Mouse (Mus musculus) cerebellum, postnatal 14 days (tissue): ENCODE measurements around the gene Gm37240.

Experiments
- DNase-seq, 2 experiments: peaks; one replicate each; pipeline ENCODE4 v3.0.0; 2021; ENCODE audit warnings: mixed read lengths in 2 of 2

Gene Gm37240

DNA sequence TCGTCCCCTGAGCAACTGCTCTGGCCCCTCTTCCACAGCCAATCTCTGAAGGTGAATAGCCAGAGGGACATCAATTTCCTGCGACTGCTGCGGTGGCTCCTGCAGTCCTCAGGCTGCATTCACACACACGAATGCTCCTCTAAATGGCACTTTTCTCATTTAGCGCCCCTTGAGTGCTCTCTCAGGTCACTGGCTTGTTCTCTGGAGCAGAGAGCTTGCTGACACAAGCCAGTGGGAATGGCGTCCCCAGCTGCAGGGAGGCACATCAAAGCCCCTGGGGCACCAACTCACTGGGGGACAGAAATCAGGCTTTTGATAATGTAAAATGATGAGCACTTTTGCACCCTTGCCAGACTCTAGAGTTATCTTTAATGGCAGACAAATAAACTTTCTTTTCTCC is 654.5 kb downstream of the Gm37240 start:
- DNase-seq = no peak

DNA sequence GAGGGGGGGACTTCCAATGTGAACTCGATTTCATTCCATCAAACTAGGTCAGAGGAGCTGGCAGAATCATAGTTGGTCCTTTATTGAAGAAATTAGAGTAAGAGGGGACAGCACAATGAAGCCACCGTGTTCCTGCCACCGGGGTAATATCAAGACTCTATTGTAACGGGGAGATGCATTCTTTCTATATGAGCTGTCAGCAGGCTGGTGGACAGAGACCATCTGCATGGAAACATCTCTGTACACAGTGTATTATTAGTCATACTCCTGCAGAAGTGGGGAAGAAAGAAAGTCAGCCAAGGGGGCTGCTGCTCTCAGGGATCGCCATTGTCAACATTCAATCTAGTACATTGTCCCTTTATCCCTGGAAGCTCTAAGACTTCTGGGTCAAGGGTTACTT is 665.3 kb downstream of the Gm37240 start:
- no peak for DNase-seq

DNA sequence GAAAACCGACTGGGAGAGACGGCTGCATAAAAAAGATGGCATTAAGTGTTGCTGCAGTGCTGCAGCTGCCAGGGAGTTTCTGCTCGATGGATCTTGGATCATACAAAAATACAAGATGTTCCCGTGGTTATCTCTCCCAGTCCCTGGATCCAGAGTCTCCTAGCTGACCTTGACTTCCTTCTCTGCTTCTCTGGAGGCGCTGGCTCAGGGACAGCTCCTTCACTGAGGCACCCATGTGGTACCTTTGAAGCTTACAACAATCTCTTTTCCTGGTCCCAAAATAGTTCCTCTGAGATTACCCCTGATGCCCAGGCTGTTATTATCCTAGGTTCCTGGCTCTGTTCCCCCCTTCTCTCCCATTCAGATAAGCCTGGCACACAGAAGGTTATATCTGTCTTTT is 672.4 kb downstream of the Gm37240 start:
- peak; percentile 18 to 24 for DNase-seq

DNA sequence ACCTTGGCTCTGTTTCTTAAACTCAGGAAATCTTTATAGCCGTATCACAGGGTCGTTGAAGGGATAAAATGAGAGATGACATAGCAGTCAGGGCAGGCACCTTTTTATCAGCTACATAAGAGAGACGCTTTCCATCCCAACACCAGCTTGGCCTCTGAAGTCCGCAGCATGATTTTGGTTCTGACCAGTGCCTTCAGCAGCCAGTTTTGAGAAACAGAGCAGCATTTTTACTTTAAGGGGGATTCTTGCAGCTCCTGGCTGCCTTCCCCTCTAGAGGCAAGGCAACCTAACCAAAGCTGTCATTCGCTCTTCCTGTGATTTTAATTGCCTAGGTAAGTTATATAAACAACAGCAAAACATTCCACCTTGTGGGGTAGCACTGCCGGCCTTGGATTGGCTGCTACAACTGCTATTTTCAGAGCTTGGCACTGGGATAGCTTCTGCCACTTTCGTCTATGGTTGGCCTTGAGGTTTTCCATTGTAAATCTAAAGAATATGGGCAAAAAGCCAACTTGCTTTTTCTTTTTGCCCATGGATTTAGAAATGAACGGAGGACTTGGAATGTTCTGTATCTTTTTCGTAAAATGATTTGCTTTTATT is 674.5 kb downstream of the Gm37240 start:
- DNase-seq = no peak

DNA sequence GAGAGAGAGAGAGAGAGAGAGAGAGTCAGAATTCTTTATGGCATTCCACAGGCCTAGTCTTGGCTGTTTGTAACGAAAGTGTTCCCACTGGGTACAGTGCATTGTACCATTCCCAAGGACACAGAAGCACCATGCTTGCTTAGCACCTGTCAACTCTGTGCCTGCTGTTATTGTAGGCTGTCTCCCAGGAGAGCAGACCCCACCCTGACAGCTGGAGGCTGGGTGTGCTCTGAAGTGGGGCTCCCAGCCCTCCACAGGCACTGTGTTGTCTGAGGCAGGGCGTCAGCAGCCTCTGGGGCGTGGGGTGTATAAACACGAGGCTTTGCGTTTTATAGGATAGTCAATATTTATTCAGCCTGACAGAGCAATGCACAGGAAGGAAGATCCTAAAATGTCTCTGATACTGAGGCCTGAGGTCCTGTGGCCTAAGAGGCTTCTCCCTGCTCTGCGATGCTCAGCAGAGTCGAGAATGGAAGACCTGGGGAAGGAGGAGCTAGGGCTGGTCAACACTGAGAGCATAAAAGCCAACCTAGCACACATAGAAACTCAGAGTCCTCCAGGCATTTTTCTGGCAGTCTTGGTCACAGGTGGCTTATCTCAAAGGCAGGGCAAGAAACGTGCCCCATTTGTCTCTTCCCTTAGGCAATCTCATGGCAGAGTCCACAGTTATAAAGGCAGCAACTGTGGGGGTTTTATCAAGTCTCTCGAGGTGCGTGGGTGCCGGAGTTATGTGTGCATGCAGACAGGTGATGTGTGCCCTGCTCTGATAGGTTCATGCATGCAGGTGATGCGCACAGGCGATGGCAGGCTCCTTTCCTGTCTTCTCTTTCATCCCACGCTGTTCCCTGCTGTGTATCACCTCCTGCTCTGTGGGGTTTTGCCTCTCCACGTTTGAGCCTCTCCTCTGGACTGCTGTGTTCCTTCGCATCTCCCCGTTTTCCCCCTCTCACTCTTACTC is 677.2 kb downstream of the Gm37240 start:
- DNase-seq = no peak

DNA sequence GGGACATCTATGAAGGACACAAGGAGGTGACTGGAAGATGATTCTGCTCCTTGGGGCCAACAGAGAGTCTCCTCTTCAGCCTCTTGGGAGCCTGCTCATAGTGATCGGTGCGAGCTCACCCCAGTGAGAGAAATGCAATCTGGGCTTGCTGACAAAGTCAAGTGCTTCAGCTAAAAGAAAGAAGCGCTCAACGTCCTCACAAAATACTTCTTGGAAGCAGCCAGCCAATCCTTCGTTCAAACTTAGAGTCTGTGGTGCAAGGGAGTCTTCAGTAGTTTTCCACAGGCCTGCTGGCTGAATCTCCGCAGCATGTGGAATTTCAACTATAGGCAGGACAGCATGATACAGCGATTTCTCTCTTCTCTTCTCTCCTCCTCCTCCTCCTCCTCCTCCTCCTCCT is 680.8 kb downstream of the Gm37240 start:
- no peak for DNase-seq

DNA sequence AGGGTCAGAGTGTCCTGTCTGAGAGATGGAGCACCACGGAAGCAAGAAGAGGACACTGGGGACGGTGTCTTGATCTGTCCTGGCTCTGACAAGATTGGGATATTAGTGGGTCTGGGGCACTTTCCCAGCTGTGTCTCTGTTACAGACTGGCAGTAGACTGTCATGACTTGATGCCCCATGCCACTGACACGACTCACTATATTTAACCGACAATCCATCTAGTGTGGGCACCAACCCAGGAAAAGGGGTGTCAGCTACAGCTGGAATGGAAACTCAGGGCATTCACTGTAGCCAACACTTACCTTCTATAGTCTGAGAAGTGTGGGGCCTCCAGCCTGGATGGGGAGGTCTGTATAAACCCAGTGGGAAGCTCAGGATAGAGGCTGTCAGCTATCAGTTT is 681.4 kb downstream of the Gm37240 start:
- DNase-seq = no peak

DNA sequence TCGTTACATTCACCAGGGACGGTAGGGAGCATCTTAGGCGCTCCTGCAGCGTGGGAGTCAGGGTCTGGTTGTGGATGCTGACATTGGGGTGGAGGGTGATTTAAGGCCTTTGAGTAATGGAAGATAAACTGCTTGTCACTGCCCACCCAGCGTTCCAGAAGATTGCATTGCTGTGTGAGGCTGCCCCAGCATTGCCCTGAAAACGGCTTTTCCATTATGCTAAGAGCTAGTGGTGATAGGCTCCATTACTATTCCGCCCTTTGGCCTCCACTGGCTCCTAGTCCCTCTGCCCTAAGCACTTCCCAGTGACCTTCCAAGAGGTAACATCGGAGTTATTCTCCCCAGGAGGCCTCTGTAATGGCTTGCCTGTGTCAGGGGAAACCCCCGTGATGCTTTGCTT is 683.7 kb downstream of the Gm37240 start:
- DNase-seq = no peak

DNA sequence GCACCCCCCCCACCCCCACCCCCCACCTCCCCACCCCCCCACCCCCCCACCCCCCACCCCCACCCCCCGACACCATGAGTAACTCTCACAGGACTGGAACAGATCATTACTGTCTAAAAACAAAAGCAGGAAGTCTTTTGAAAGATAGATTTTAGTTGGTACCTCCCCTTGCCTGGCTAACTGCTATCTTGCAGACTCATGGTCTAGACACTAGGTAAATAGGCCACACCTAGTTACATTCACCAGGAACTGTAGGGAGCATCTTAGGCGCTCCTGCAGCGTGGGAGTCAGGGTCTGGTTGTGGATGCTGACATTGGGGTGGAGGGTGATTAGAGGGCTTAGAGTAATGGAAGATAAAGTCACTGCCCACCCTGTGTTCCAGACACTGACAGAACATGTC is 684.6 kb downstream of the Gm37240 start:
- no peak for DNase-seq

DNA sequence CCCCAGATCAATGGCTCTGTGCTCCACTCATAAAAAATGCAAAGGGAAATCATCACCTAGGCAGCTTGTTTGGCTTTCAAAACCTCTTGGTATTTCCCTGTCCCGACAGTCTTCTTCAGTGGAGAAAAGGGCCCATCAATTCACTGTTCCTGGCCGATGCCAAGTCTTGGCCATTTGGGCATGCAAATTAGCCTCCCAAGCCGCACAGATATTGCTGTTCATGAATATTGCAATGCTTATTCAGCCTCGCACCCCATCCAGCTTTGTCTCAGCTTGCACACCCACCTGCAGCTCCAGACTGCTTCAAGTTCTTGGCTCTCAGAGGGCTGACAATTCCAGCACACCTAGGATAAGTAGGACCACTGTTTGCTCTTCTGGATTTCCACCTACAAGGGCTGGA is 685.5 kb downstream of the Gm37240 start:
- DNase-seq = no peak

DNA sequence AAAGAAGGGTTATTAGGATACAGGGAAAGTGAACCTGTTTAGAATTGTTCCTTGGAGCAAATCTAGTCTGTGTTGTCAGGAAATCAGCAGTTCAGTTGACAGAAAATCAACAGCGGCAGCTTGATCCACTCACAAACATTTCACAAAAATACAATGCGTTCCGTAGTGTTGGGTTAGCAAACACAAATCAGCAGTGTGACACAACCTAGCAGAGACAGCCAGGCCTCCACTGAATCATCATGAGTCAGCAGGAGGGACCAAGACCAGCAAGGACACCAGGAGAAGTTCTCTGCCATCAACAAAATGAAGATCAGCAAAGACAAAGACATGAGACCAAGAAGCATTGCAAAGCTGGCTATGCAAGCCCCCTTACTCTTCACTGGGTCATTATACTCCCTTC is 688.8 kb downstream of the Gm37240 start:
- no peak for DNase-seq

DNA sequence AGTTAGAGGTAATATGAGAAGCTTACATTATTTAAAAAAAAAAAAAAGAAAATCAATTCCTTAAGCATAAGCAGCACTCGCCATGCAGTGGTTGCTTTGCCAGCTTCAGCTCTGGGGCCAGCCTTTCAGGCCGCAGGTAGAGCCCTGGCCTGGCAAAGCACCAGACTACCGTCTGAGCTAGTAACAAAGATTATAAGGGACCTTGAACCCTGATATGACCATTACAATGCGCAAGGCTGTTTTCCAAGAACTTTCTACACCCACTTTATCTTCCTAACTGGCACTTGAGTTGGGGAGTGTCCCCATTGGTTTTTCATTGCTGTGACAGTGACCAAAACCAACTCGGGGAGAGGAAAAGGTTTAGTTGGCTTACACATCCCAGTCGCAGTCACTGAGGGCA is 690.2 kb downstream of the Gm37240 start:
- DNase-seq = no peak

DNA sequence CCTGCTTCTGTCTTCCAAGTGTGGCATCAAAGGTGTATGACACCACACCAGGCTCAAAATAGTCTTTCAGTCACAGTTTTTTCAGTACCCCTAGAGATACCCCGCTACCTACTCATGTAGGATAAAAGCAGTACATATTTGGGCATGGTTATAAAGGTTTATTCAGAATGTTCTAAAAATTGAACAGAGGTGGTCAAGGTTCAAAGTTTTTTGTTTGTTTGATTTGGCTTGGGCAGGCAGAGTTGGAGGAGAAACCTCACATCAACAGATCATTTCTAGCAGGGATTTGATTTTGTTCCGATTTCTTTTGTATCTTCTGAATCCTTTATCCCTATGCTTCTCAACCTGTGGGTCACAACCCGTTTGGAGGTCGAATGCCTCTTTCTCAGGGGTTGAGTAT is 690.7 kb downstream of the Gm37240 start:
- DNase-seq = no peak

DNA sequence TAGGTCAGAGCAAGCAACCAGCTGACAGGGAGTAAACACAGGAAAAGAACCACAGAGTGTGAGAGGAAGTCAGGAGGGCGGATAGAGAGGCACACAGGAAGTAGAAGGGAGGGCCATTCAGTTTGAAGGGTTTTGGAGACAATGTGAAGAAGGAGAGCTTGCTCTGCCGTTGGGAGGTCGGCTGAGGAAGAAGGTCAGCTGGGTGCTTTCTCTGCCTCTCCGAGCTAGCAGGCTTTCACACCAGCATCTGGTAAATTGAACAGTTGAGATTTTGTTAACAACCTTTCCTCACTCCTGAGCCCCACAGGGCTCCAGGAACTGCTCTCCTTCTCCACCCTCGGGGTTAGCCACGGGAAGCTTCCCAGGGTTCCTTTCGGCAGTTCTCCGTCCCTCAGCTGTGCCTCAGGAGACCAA is 692.2 kb downstream of the Gm37240 start:
- DNase-seq = no peak

DNA sequence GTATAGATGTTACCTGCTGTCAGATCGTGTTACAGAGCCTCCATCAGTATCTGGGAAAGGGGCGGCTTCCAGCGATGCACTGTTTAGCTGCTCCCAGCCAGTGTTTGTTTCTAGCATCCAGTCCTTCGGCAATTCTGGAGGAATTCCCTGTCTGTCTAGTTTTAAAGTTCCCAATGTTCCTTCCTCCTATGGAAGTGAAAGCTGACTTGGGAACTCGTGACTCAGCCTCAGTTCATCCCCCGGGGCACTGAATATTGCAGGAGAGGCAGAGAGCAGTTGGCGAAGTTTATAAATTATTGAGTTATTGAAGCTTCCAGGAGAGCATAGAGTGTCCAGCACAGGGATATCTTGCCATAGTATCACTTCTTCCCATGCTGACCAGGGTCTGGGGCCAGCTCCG is 697.5 kb downstream of the Gm37240 start:
- no peak for DNase-seq

DNA sequence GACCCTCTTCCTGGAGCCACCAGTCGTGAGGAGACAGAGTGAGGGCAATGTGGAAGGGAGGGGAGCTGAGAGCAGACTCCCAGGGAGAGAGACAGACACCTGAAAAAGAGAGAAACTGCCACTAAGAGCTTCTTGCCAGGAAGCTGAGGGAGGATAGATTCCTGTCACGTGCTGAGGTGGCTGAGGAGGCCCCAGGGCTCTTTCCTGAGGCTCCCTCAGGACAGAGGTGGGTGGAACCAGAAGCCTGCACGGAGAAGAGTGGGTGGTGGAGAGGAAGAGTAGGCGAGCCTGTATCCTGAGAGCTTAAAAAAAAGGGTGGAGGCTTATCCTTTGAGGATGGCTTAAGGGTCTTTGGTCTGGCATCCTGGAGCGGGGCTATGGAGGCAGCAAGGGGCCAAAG is 699.0 kb downstream of the Gm37240 start:
- no peak for DNase-seq

DNA sequence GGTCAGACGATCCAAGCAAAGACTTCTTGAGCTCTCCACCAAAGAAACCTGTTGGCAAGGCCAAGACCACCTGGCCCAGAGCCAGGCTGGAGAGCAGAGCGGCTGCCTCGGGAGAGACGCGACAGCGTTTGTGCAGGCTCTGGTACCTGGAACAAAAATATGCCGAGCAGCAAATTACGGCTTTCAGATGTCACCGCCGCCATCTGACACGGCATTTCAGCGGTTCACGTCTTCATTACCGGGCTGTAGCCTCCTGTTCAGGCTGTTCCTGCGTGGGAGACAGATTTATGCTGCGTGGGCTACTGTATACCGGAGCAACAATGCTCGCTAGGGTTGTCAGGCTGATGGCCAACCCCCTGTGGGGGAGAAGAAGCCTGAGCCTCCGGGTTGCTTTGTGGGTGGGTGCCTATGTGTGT is 700.6 kb downstream of the Gm37240 start:
- DNase-seq = peak; percentile 85 to 91

DNA sequence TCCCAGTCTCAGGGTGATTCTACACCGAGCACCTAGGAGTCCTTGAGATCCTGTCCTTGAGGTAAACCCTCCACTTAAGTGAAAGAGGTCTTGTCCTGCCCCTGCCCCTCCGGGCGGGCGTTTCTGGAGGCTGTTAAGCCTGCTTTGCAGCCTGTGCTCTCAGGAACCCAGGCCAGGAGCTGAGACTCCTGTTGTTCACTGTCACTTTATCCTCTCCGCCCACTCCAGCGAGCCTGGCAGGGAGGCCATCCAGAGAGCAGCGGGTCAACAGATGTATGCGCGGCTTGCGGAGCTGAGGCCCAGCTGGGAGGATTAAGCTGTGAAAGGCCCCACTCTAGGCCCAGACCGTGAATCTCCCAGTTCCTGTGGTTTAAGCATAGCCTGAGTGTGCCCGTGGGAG is 701.5 kb downstream of the Gm37240 start:
- peak; percentile 44 to 55 for DNase-seq

DNA sequence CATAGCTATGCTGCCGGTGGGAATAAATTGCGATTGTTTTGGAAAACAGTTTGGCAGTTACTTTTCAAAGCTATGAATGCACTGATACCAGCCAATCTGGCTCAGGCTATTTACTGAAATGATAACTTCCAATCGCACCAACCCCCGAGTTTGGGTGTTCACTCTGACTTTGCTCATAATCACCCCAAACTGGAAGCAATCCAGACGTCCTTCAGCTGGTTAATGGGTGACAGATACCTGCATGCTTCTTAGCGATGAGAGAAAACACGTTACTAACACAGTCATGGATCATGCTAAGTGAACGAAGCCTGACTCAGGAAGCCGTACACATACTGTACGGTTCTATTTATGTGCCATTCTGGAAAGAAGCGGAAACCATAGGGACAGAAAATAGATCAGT is 702.4 kb downstream of the Gm37240 start:
- DNase-seq = no peak

DNA sequence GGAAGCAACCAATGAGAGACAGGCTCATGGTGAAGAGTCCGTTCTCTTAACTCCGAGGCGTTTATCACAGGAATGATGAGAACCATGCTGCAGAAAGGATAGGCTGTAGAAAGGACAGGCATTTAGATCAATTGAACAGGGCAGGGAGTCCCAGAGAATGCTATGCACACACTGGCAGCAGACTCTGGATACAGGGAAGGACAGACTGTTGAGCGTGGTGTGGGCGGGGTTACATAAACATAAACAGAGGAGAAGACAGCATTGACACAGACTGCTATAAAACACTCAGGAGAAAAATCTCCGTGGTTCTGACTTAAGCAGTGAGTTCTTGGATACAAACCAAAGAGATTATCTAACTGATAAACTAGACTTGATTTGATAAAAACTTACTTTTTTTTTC is 703.2 kb downstream of the Gm37240 start:
- DNase-seq = no peak

DNA sequence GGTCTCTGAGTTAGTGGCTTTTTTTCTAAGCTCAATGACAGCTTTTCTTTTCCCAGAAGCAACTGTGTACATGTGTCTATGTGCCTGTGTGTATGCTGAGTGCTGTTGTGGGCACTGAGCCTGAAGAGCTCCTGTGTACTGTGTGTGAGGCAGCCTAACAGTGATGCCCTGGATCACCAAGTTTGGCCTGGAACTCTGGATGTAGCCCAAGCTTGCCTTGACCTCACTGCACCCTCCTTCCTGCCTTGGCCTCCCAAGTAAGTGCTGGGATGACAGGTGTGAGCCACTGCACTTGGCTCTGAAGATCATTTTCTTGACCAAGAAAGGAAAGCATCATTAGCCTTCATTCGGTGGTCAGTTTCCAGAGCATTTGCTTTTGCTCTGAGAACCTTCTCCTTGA is 710.6 kb downstream of the Gm37240 start:
- DNase-seq = no peak

DNA sequence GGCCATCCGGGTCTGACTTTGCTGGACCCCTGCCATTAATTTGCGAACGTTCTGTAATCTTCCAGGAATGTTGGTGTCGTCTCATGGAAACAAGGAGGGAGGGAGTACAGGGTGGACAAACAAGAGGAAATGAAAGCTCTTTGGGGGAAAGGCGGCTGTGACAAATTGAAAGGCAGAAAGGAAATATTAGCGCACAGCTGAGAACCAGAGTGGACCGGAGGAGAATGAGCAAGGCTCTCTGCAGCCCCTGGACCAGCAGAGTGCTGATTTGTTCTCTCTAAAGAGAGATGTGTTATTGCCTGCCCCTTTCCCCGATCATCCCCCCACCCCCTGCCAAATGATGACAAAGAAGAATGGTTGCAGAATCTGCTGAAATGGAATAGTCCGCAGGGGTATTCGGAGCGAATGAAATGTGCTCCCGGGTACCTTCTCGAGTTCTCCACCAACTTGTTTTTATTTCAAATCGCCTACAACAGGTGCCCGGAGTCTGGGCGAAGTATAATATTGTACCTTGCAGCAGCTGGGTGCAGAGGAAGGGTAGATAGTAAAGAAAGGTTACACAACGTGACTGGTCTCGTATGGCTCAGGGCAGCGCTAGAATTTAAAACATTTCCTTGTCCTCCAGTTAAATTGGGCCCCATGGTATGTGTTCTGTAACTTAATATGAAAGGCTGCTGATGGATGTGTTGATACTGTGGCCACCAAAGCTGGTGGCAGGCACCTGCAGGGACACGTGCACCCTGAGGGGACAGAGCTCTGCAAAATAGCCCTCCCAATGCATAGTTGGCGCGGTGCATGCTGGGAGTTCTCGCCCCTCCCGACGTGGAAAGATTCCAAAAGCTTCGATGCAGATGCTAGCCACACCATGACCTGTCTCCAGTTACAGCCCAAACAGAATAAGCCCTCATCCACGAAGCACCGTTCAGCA is 712.5 kb downstream of the Gm37240 start:
- no peak for DNase-seq

DNA sequence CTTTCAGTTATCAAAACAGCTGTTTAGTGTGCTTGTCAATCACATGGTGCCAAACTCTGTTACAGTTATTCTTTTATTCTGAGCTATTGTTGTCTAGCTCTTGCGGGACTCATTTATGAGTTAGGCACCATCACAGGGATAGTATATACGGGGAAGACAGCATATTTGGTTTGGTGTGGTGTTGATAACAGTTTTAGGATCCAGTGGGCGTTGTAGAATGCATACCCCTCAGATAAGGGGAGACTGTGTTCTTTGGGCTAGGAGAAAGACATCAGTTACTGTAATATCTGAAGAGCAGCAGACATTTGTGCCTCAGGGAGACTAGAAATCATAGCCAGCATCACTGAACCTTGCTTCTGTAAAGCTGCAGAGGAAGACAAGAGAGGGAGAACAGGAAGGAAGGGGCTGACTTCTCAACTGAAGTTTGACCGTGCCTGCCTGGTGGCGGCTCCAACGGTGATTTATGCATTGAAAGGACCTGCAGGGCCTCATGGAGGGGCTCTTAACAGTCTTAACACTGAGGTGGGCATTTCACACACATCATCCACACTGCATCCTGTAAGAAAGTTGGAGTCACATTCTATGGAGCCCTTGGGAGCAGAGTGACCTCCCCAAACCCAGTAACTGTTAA is 713.8 kb downstream of the Gm37240 start:
- no peak for DNase-seq
